Mouse (Mus musculus) embryonic facial prominence, embryonic 12.5 days (tissue): Measurements from ENCODE around the gene Gm3043. TPM values are rescaled to one million over a fixed set of nuclear protein-coding genes. Genes with fewer than 3 reads are reported as not detected.
"Not testable (repeated sequence)": the region's sequence is repeated elsewhere in the genome, so short reads cannot be mapped to it uniquely, and the experiment has no call there.

Source experiments
- ATAC-seq: fragments of 200-750 bp; cut with Nextera tagmentation; 2 replicates; pipeline ENCODE4 v1.8.0; 2017; ENCODE audit not compliant: insufficient number of reproducible peaks, insufficient read depth, low FRiP score, low TSS enrichment
- H3K27ac ChIP-seq: fragments of 300-500 bp; sonication (generic); 2 replicates; pipeline ENCODE4 v1.5.1; 2016; ENCODE audit warnings: mild to moderate bottlenecking
- H3K27me3 ChIP-seq: fragments of 300-500 bp; sonication (generic); 2 replicates; pipeline ENCODE4 v1.6.1; 2016; ENCODE audit warnings: mild to moderate bottlenecking, moderate library complexity
- H3K36me3 ChIP-seq: fragments of 300-500 bp; sonication (generic); 2 replicates; pipeline ENCODE4 v1.6.1; 2016; ENCODE audit warnings: mild to moderate bottlenecking
- H3K4me1 ChIP-seq: fragments of 300-500 bp; sonication (generic); 2 replicates; pipeline ENCODE4 v1.6.1; 2016
- H3K4me2 ChIP-seq: fragments of 300-500 bp; sonication (generic); replicated peaks from 2 replicates; pipeline ENCODE4 v1.6.1; 2016; ENCODE audit warnings: mild to moderate bottlenecking, moderate library complexity
- H3K4me3 ChIP-seq: fragments of 300-500 bp; sonication (generic); 2 replicates; pipeline ENCODE4 v1.5.1; 2016; ENCODE audit warnings: mild to moderate bottlenecking
- H3K9ac ChIP-seq: fragments of 300-500 bp; sonication (generic); 2 replicates; pipeline ENCODE4 v1.6.1; 2016; ENCODE audit warnings: mild to moderate bottlenecking, moderate library complexity
- H3K9me3 ChIP-seq: fragments of 300-500 bp; sonication (generic); 2 replicates; pipeline ENCODE4 v1.6.1; 2016; ENCODE audit warnings: mild to moderate bottlenecking, moderate library complexity
- WGBS: fragments of 180-500 bp; shearing (Covaris S2); methylation state at CpG from one replicate; pipeline ENCODE4 v1.1.7; 2016; 5-methylcytosine and 5-hydroxymethylcytosine counted together
- polyA plus RNA-seq: library from polyadenylated mRNA; unstranded; fragments of >200 nt; fragmentation: Nextera tagmentation; extraction: Ambion mirVana; gene quantifications from 2 replicates; pipeline ENCODE4 v1.2.1, GENCODE M21; 2016

Gm3043 gene
- polyA plus RNA-seq = not detected in 2 replicates

DNA sequence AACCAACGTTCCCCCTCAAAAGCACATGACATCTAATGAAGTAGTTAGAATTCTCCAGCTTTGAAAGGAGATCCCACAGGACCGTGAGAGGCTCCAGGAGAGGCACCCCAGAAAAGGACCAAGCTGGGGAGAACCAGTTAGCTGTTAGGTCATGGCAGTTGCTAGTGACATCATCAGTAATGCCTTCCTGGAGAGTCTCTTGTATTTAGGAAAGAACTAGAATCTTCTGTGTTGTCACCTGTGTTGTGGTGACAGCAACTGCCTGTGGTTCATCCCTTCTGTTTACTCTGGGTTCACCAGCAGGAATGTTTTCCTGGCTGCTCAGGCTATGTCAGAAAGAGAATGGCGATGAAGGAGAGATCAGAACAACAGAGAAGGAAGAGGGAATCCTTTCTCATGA is at the start of gene Gm3043:
Gene Gm3043, plus strand, starts transcription at position 301 of the 400 bp plus-strand sequence.
- ATAC-seq, H3K4me3 ChIP-seq, H3K9ac ChIP-seq, H3K4me2 ChIP-seq, H3K27me3 ChIP-seq, H3K4me1 ChIP-seq, H3K36me3 ChIP-seq, H3K27ac ChIP-seq, H3K9me3 ChIP-seq: not testable (repeated sequence)
- WGBS = no CpG with 5 or more reads among the region's 3 CpGs

DNA sequence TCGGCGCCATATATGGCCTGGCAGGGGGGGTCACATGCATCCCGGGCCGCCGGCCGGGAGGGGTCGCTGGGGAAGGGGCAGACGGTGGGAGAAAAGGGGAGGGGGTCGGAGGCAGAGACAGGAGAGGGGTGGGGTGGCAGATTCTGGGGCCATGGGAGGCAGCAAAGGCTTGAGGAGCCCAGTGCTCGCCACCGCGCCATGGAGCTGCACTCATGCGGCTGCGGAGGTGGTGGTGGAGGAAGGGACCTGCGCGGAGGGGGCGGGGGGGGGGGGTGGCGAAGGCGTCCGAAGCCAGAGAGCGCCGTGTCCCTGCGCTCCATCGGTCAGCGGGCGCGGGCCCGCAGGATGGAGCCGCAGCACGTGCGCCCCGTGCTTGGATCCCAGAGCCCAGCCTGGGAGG is 36.9 kb upstream of the Gm3043 start, which contains the start of gene Gm3020:
Gene Gm3020, plus strand, starts transcription at position 301 of the 400 bp plus-strand sequence.
- H3K4me1 ChIP-seq, H3K9ac ChIP-seq, H3K9me3 ChIP-seq, ATAC-seq, H3K27me3 ChIP-seq, H3K36me3 ChIP-seq, H3K4me3 ChIP-seq, H3K27ac ChIP-seq, H3K4me2 ChIP-seq: not testable (repeated sequence)
- no CpG with 5 or more reads among the region's 32 CpGs for WGBS

Other genes starting within 250 kb of the Gm3043 start
- not detected in 2 replicates for gene Gm10408, start 239.4 kb upstream of the Gm3043 start, polyA plus RNA-seq
- not detected in 2 replicates for gene Gm3012, start 54.3 kb upstream of the Gm3043 start, polyA plus RNA-seq
- gene Gm3020, start 36.8 kb upstream of the Gm3043 start, polyA plus RNA-seq = 2.0 and 2.3 TPM in 2 replicates
- gene Gm3002, start 121.3 kb downstream of the Gm3043 start, polyA plus RNA-seq = 0.28 and 0.52 TPM in 2 replicates
- not detected in 2 replicates for gene Gm3033, start 157.5 kb downstream of the Gm3043 start, polyA plus RNA-seq
- 0.13 and 0.15 TPM in 2 replicates for gene Gm2916, start 195.4 kb downstream of the Gm3043 start, polyA plus RNA-seq
- not detected in 2 replicates for gene Gm3029, start 243.0 kb downstream of the Gm3043 start, polyA plus RNA-seq